ENCODE assay signal across 12 mouse cellular contexts in the genomic region with DNA sequence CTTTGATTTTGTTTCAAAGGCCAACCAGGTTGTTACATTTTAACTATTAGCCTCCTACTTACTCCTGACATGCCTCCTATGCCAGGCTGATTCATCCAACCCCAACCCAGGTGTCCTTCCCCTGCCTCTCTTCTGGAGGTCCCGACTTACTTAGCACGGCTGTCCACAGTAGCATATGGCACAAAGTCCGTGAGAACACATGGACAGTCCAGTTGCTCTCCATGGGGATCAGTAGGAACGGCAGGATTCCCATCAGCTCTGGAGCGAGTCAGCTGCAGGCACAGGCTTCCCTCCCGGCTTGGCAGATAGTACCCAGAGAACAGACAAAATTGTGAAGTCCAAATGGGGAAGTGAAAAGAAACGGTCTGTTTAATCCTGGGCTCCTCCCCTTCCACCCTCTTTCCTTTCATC. TPM values are rescaled to one million over a fixed set of nuclear protein-coding genes. Genes with fewer than 3 reads are reported as not detected.
A peak's percentile ranks its signal among the peaks of the same experiment; 100 is the strongest.
DNase-seq lines count a peak whose midpoint lies in the region; ATAC-seq lines count a peak whose summit lies in the region.
"Had no signal": no experiment of that assay in that cellular context is flagged by ENCODE, and none has a peak within 500 bp of the region (broad histone marks: within the 10 kb centered on the region; RNA-seq: fewer than 3 reads in every experiment).

No protein-coding gene starts in this region.

- H3K4me2 ChIP-seq in kidney, embryonic 15.5 days: no peak overlapping the region
- H3K4me2 ChIP-seq: forebrain, embryonic 15.5 days; midbrain, embryonic 11.5 days had no signal

- no peaks in the 10 kb centered on the region for H3K27me3 ChIP-seq in kidney, embryonic 15.5 days
- H3K27me3 ChIP-seq in hindbrain, embryonic 10.5 days (ENCODE audit: insufficient read depth, poor library complexity, severe bottlenecking): no peaks in the 10 kb centered on the region
- H3K27me3 ChIP-seq: forebrain, embryonic 15.5 days had no signal

- peak; percentile 90 for ATAC-seq in kidney, embryonic 15.5 days (replicated peaks; ENCODE audit: low FRiP score)
- ATAC-seq in monocyte, adult 5-6 weeks (replicated peaks; ENCODE audit: insufficient number of reproducible peaks, low FRiP score, low TSS enrichment, poor library complexity, severe bottlenecking): peak; percentile 77
- ATAC-seq: forebrain, embryonic 15.5 days had no signal

- peak overlapping the region; percentile 88 for H3K27ac ChIP-seq in brown adipose tissue, adult 24 weeks (replicated peaks; ENCODE audit: low read depth, low read length)
- H3K27ac ChIP-seq in kidney, embryonic 15.5 days: peak overlapping the region; percentile 24; the same call in 1 of the 2 replicates
- no peak overlapping the region for H3K27ac ChIP-seq in hindbrain, embryonic 10.5 days
- H3K27ac ChIP-seq: forebrain, embryonic 15.5 days had no signal

- DNase-seq in lung, postnatal 36 days: peak; percentile 42
- DNase-seq in lung, postnatal 4 days: no peak
- no peak for DNase-seq in hindbrain, embryonic 10.5 days (ENCODE audit: low spot score)
- no peak for DNase-seq in left cerebral cortex, postnatal 4 days
- DNase-seq: retina, postnatal 1 day; thymus, postnatal 4 days had no signal

- peak overlapping the region; percentile 52 for H3K4me3 ChIP-seq in brown adipose tissue, adult 24 weeks (ENCODE audit: insufficient read depth, low read depth, low read length)
- no peak overlapping the region for H3K4me3 ChIP-seq in kidney, embryonic 15.5 days (replicated peaks)
- H3K4me3 ChIP-seq in hindbrain, embryonic 10.5 days: no peak overlapping the region
- H3K4me3 ChIP-seq: forebrain, embryonic 15.5 days had no signal

- no peaks in the 10 kb centered on the region for H3K9me3 ChIP-seq in kidney, embryonic 15.5 days (replicated peaks)
- no peaks in the 10 kb centered on the region for H3K9me3 ChIP-seq in hindbrain, embryonic 10.5 days
- H3K9me3 ChIP-seq: forebrain, embryonic 15.5 days had no signal

- intact Hi-C loops in left cerebral cortex, postnatal 4 days (cut with DNase I): no loop called here

- WGBS in kidney, embryonic 15.5 days: 53% methylated on average over 7 of the region's 7 CpGs
- whole genome bisulfite sequencing in hindbrain, embryonic 10.5 days: 73% methylated on average over 7 of the region's 7 CpGs

- H3K36me3 ChIP-seq in kidney, embryonic 15.5 days: no peaks in the 10 kb centered on the region
- H3K36me3 ChIP-seq in hindbrain, embryonic 10.5 days: no peaks in the 10 kb centered on the region
- H3K36me3 ChIP-seq: forebrain, embryonic 15.5 days had no signal

- H3K4me1 ChIP-seq in brown adipose tissue, adult 24 weeks (ENCODE audit: control insufficient read depth, insufficient read depth, insufficient read length, low read length): no peaks in the 10 kb centered on the region
- no peaks in the 10 kb centered on the region for H3K4me1 ChIP-seq in kidney, embryonic 15.5 days
- no peaks in the 10 kb centered on the region for H3K4me1 ChIP-seq in hindbrain, embryonic 10.5 days (replicated peaks)
- H3K4me1 ChIP-seq: forebrain, embryonic 15.5 days had no signal

- no peak overlapping the region for H3K9ac ChIP-seq in kidney, embryonic 15.5 days
- H3K9ac ChIP-seq: forebrain, embryonic 15.5 days had no signal

RNA-seq across cellular contexts. Expression of gene Fcgr2b, which starts 0.6 kb away (rescaled TPM):
- 11.0 and 11.9 TPM in 2 replicates for polyA plus RNA-seq in brown adipose tissue, adult 24 weeks (2012; ENCODE audit: insufficient read depth, insufficient read length, missing spikeins)
- 1.8 and 2.8 TPM in 2 replicates for polyA plus RNA-seq in kidney, embryonic 15.5 days (2015; fragmentation: Nextera tagmentation; extraction: Ambion mirVana)
- 181 to 197 TPM (median 187 TPM) in 3 replicates for total RNA-seq in monocyte, adult 5-6 weeks (2017)
- 0.26 TPM in 1 of 2 replicates, not detected in the other for polyA plus RNA-seq in hindbrain, embryonic 10.5 days (2016; fragmentation: Nextera tagmentation; extraction: Ambion mirVana)
- 1 to 10 TPM; 2.3 to 2.6 TPM for total RNA-seq in left cerebral cortex, postnatal 4 days (2021)
- polyA plus RNA-seq: midbrain, embryonic 11.5 days had no signal

RNA-seq across cellular contexts. Expression of gene Fcgr4, which starts 43.0 kb away (rescaled TPM):
- polyA plus RNA-seq in brown adipose tissue, adult 24 weeks (2012; ENCODE audit: insufficient read depth, insufficient read length, missing spikeins): 2.2 and 3.9 TPM in 2 replicates
- polyA plus RNA-seq in kidney, embryonic 15.5 days (2015; fragmentation: Nextera tagmentation; extraction: Ambion mirVana): 1.2 and 1.3 TPM in 2 replicates
- total RNA-seq in monocyte, adult 5-6 weeks (2017): 364 to 612 TPM (median 571 TPM) in 3 replicates
- 0.30 and 0.64 TPM in 2 replicates for polyA plus RNA-seq in hindbrain, embryonic 10.5 days (2016; fragmentation: Nextera tagmentation; extraction: Ambion mirVana)
- not detected for total RNA-seq in left cerebral cortex, postnatal 4 days (2021)
- total RNA-seq: left cerebral cortex, adult 18-20 months had no signal

RNA-seq across cellular contexts. Expression of gene Fcrla, which starts 48.4 kb away (rescaled TPM):
- polyA plus RNA-seq in brown adipose tissue, adult 24 weeks (2012; ENCODE audit: insufficient read depth, insufficient read length, missing spikeins): 1.8 TPM in 1 of 2 replicates, not detected in the other
- not detected in 2 replicates for polyA plus RNA-seq in kidney, embryonic 15.5 days (2015; fragmentation: Nextera tagmentation; extraction: Ambion mirVana)
- 25.8 to 50.1 TPM (median 35.3 TPM) in 3 replicates for total RNA-seq in monocyte, adult 5-6 weeks (2017)
- not detected in 2 replicates for polyA plus RNA-seq in hindbrain, embryonic 10.5 days (2016; fragmentation: Nextera tagmentation; extraction: Ambion mirVana)
- not detected for total RNA-seq in left cerebral cortex, postnatal 4 days (2021)
- total RNA-seq: left cerebral cortex, adult 18-20 months had no signal
- polyA plus RNA-seq: forebrain, embryonic 15.5 days; midbrain, embryonic 11.5 days had no signal
